Mouse (Mus musculus) MEL (cell line): ENCODE measurements around the gene Pla2g4b.

Experiments
- CTCF ChIP-seq, 3 experiments: IDR thresholded peaks in 2 of 3; conservative IDR thresholded peaks in 1 of 3; 2 replicates each; pipeline ENCODE4 v1.5.1; 2011 to 2012; ENCODE audit warnings: low read length in 3 of 3, low read depth in 2 of 3, mild to moderate bottlenecking in 2 of 3, improper control_type of control experiment in 1 of 3, inconsistent platforms in 1 of 3, mixed read lengths in 1 of 3, moderate library complexity in 1 of 3; ENCODE audit not compliant: control insufficient read depth in 1 of 3, insufficient read depth in 1 of 3, poor library complexity in 1 of 3, severe bottlenecking in 1 of 3
- E2F4 ChIP-seq: IDR thresholded peaks from 2 replicates; pipeline ENCODE4 v1.6.1; 2011; ENCODE audit warnings: low read depth, low read length, improper control_type of control experiment, borderline replicate concordance
- HCFC1 ChIP-seq: IDR thresholded peaks from 2 replicates; pipeline ENCODE4 v1.6.1; 2012; ENCODE audit warnings: low read depth, mild to moderate bottlenecking, inconsistent platforms, low read length, improper control_type of control experiment, moderate library complexity
- MAX ChIP-seq: IDR thresholded peaks from 2 replicates; pipeline ENCODE4 v1.6.1; 2011; ENCODE audit warnings: low read length, improper control_type of control experiment
- POLR2A ChIP-seq, 2 experiments: IDR thresholded peaks; 2 replicates each; pipeline ENCODE4 v1.6.1; 2011 to 2012; ENCODE audit warnings: low read length in 2 of 2, mild to moderate bottlenecking in 2 of 2, control low read depth in 1 of 2, improper control_type of control experiment in 1 of 2, low read depth in 1 of 2, moderate library complexity in 1 of 2; ENCODE audit not compliant: control insufficient read depth in 1 of 2, insufficient read depth in 1 of 2, poor library complexity in 1 of 2
- POLR2AphosphoS2 ChIP-seq: IDR thresholded peaks from 2 replicates; pipeline ENCODE4 v1.6.1; 2011; ENCODE audit warnings: low read length, improper control_type of control experiment
- TCF12 ChIP-seq: IDR thresholded peaks from 2 replicates; pipeline ENCODE4 v1.6.1; 2014; ENCODE audit warnings: low read depth, mild to moderate bottlenecking, inconsistent platforms, low read length, improper control_type of control experiment, moderate library complexity

GRCm38 (mm10) chr2:120062248-120062647 is 29.0 kb downstream of the Pla2g4b start:
- TF ChIP-seq CTCF (IDR thresholded peaks at IDR 0.05 in 2 of 3, conservative IDR thresholded peaks at IDR 0.05 in 1 of 3; ENCODE audit: control insufficient read depth in 1 of 3, insufficient read depth in 1 of 3, low read depth in 2 of 3, low read length in 3 of 3, poor library complexity in 1 of 3, severe bottlenecking in 1 of 3) (no peak), TCF12 (no peak), HCFC1 (no peak), E2F4 (no peak), POLR2AphosphoS2 (no peak), MAX (no peak), POLR2A (IDR thresholded peaks at IDR 0.05; ENCODE audit: control insufficient read depth in 1 of 2, insufficient read depth in 1 of 2, low read depth in 1 of 2, low read length in 2 of 2, poor library complexity in 1 of 2) (no peak)
